Comparison of ENCODE assay signal across 1 mouse cellular context in the genomic region with DNA sequence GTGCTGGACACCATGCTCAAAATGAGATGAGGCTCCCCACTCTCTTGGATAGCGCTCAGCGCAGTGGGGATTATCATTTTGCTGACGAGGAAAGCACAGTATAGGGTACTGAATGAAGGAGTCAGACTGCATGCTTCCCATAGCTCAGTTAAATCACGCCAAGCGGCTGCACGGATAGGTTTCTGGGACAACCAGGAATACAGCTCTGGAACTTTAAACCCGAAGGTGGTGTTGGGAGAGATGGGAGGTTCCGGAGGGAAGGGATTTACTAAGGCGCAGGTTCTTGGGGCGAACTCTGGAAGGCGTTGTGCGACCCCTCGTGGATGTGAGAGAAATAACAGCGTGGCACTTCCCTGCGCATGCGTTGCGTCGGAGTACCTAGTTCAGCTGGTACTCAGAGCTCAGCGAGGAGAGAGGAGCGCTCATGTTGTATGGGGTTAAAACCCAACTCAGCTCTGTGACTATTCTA.
A peak's percentile ranks its signal among the peaks of the same experiment; 100 is the strongest.
TF ChIP-seq lines count a peak whose summit lies in the region.

No protein-coding gene starts in this region.

TF ChIP-seq in CH12.LX, 34 proteins besides CTCF, POLR2A, EP300 and RAD21:
- TF ChIP-seq JUND (conservative IDR thresholded peaks at IDR 0.05; ENCODE audit: low read depth, low read length) (peak; percentile 59; the same call in 1 of the 2 replicates), SIN3A (IDR thresholded peaks at IDR 0.05; ENCODE audit: low read length) (peak; percentile 64), UBTF (IDR thresholded peaks at IDR 0.05; ENCODE audit: low read depth, low read length) (no peak), PAX5 (IDR thresholded peaks at IDR 0.05; ENCODE audit: low read length) (no peak), MXI1 (IDR thresholded peaks at IDR 0.05; ENCODE audit: low read depth, low read length) (no peak), MAZ (IDR thresholded peaks at IDR 0.05; ENCODE audit: low read depth, low read length) (peak; percentile 64; the same call in 1 of the 2 replicates), MAX (IDR thresholded peaks at IDR 0.05; ENCODE audit: low read length) (peak; percentile 95), HCFC1 (IDR thresholded peaks at IDR 0.05; ENCODE audit: low read depth, low read length) (peak; percentile 68), TBP (conservative IDR thresholded peaks at IDR 0.05; ENCODE audit: low read depth, low read length) (no peak), MEF2A (IDR thresholded peaks at IDR 0.05; ENCODE audit: borderline replicate concordance, low read depth, low read length) (peak; percentile 73; the same call in 1 of the 2 replicates), CHD1 (IDR thresholded peaks at IDR 0.05; ENCODE audit: low read depth, low read length) (no peak), IRF4 (IDR thresholded peaks at IDR 0.05; ENCODE audit: low read depth, low read length) (peak; percentile 83), USF1 (IDR thresholded peaks at IDR 0.05; ENCODE audit: low read depth, low read length) (no peak), ETS1 (conservative IDR thresholded peaks at IDR 0.05; ENCODE audit: low read depth, low read length) (peak; percentile 17; the same call in 1 of the 2 replicates), ELF1 (IDR thresholded peaks at IDR 0.05; ENCODE audit: low read depth, low read length) (peak; percentile 64), JUN (IDR thresholded peaks at IDR 0.05; ENCODE audit: insufficient read depth, low read depth, low read length) (peak; percentile 39; the same call in 1 of the 2 replicates), ZNF384 (IDR thresholded peaks at IDR 0.05; ENCODE audit: low read depth, low read length) (no peak), POLR2AphosphoS2 (IDR thresholded peaks at IDR 0.05; ENCODE audit: low read depth, low read length) (peak; percentile 29; the same call in 1 of the 2 replicates), RCOR1 (conservative IDR thresholded peaks at IDR 0.05; ENCODE audit: low read depth, low read length) (peak; percentile 66; the same call in 1 of the 2 replicates), E2F4 (IDR thresholded peaks at IDR 0.05; ENCODE audit: insufficient replicate concordance, low read depth, low read length) (no peak), NRF1 (IDR thresholded peaks at IDR 0.05; ENCODE audit: low read depth, low read length) (peak; percentile 100), CHD2 (IDR thresholded peaks at IDR 0.05; ENCODE audit: low read length) (no peak), KAT2A (IDR thresholded peaks at IDR 0.05; ENCODE audit: insufficient replicate concordance, low read length) (no peak), ZKSCAN1 (IDR thresholded peaks at IDR 0.05; ENCODE audit: borderline replicate concordance, low read depth, low read length) (no peak), MYC (IDR thresholded peaks at IDR 0.05; ENCODE audit: low read depth, low read length) (peak; percentile 79), USF2 (conservative IDR thresholded peaks at IDR 0.05; ENCODE audit: low read depth, low read length) (no peak), SMC3 (IDR thresholded peaks at IDR 0.05; ENCODE audit: low read depth, low read length) (peak; percentile 100), ZC3H11A (IDR thresholded peaks at IDR 0.05; ENCODE audit: low read depth, low read length) (peak; percentile 95), TCF12 (IDR thresholded peaks at IDR 0.05; ENCODE audit: low read depth, low read length) (peak; percentile 62), ZMIZ1 (IDR thresholded peaks at IDR 0.05; ENCODE audit: low read depth, low read length) (no peak), NELFE (IDR thresholded peaks at IDR 0.05; ENCODE audit: low read depth, low read length) (peak; percentile 93), MAFK (IDR thresholded peaks at IDR 0.05; ENCODE audit: insufficient replicate concordance, low read length) (peak; percentile 62; the same call in 1 of the 2 replicates), BHLHE40 (IDR thresholded peaks at IDR 0.05; ENCODE audit: low read depth, low read length) (no peak), GABPA (IDR thresholded peaks at IDR 0.05; ENCODE audit: insufficient replicate concordance, low read depth, low read length) (no peak)
